Mouse (Mus musculus): Measurements from ENCODE around the gene Zfp536.
"Not testable (repeated sequence)": the region's sequence is repeated elsewhere in the genome, so short reads cannot be mapped to it uniquely, and the experiment has no call there.

The Zfp536 gene

DNA sequence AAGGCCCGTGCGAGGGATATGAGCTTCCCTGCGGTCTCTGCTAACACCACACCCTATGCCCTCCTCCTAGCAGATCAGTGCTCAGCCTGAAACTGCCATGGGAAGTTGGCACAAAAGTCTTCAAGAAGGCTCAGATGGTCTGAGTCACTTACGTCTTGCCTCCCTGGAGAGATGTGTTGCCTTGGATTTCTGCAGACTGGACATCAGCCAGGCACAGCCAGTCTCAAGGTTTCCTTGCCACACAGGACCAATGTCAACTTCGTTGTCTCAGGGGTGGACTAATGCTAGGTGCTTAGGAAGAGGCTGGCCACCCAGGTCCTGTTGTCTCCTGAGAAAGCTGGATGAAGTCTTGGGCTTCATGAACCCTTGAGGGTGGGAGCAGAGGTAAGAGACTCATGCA lies 14.6 kb downstream of the Zfp536 start:
- in situ Hi-C loops (cut with MboI, MseI): no loop called here

DNA sequence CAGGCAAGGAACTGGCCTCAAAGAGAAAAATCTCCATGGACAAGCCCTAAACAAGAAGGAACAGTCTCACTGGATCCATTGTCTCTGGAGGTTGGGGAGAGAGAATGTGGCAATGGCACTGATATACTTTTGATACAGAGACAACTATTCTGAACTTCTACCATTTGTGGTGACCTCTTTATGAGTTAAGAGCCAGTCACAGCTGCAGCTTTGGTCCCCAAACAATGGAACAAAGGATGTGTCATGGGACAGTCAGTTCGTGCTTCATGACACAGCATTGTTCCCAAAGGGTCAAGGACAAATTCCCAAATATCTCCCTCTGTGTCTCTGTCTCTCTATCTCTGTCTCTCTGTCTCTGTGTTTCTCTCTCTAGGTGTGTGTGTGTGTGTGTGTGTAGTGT lies 20.4 kb downstream of the Zfp536 start:
- in situ Hi-C loops (cut with MboI, MseI): no loop called here

DNA sequence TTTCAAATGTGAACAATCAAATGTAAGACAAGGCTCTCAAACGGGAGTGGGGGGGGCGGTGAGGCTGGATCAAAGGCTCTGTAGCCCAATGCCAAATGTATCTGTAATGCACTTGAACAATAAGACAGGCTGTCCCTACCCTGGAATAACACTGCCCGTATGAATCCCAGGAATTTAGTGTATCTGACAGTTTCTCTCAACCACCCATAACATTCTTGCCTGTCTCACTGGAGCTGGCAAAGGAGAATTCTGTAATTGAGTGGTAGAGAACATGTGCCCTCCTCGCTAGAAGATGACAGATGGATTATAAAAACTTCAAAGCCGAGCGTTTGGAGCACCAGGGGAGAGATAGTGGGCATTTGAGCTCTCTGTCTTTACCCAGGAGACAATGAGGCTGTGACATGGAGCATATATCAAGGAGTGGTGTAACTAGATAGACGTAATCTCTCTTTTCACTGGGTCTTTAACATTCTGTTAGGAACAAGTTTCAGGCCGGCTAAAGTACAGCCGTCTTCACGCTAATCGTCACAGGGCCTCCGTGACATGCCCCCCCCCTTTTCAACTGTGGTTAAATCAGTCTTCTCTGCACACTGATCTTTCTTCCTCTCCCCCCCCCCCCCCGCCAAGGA lies 27.2 kb downstream of the Zfp536 start:
- in situ Hi-C loops (cut with MboI, MseI): no loop called here

DNA sequence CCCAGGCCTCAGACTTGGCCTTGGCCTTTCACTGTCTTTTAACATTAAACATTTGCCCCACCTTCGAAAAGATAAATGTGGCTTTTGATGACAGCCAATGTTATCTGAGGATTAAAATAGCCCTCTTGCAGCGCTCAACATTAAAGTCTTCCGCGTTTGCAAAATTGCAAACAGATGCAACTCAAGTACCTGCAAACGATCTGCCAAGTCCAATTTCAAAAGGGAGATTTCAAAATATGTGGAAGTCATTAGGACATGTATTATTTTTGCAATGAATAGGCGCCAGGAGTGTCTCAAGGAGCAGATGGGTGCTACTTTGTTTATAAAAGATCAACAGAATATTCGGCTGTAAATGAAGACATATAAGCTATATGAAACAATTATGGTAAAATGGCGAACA lies 30.1 kb downstream of the Zfp536 start:
- in situ Hi-C loops (cut with MboI, MseI): no loop called here

DNA sequence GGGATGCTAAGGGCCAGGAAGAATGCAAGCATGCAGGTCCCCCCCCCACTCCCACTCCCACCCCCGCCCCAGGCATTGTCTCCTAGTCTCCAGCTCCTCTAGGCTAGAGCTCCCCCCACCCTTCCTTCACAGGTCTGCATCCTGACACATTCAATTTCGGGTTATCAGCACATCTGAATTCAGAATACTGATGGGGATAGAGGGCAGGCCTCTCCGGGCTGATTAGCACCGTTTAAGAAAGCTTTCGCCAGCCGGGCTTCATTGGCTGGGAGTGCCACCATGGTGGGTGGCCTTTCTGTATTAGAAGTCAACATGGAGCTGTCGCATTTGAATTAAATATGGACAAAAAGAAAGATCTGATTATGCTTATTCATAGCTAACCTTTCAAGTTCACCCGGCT lies 36.2 kb downstream of the Zfp536 start:
- in situ Hi-C loops (cut with MboI, MseI): no loop called here

DNA sequence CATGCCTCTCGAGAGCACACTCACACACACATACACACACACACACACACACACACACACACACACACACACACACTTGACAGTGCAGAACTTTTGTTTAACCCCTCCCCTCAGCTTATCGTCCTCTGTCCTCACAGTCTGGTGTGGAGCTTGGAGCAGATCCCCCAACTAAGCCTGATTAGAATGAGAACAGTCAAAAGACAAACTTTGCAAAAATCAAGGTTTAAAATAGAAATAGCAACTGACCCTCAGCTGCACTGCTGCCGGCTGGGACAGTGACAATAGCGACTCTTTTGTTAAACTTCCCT lies 37.1 kb downstream of the Zfp536 start:
- in situ Hi-C loops (cut with MboI, MseI): no loop called here

DNA sequence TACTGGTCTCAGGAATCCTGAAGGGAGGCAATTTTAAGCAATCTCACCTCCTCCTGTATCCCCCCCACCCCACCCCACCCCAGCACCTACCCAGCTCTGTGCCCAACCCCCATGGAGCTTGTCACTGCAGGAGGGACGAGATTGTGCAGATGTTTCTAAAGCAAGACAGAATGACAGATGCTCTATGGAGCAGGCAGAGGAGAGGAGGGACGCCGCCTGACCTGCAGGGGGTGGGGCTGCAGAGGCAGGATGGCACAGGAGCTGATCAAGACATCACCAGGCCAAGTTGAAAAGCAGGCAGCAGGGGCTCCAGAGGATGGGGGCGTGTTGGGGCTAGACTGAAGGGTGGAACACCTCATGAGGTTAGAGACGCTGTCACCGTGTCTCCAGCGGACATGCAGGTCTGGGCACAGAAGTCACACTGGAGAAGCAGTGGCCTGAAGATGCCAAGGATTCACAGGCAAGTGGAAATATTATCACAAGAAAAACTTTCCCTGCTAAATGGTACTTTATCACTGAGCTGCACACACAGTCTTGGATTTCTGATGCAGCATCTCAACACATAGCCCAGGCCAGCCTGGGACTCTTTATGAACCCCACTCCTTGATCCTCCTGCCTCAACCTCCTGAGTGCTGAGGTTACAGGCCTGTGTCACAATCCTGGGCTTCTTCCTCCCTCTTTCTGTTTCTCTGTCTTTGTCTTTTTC lies 37.6 kb downstream of the Zfp536 start:
- in situ Hi-C loops (cut with MboI, MseI): no loop called here

DNA sequence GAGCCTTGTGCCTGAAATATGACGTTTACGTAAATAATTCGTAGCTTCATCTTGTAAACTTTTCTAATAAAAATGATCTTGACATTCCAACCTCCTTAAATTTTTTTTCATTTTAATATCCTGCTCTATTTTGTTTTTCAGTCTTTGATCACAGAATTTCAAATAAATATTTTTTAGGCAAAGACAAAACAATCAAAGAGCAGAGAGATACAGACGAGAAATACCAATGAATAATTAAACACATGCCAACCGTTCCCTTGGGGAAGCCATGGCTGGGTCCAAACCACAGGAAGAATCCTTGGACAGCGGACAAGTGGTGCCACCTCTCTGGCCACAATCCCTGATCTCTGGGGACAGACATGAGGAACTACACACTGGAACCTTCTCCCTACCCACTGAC lies 38.3 kb downstream of the Zfp536 start:
- in situ Hi-C loops (cut with MboI, MseI): no loop called here

DNA sequence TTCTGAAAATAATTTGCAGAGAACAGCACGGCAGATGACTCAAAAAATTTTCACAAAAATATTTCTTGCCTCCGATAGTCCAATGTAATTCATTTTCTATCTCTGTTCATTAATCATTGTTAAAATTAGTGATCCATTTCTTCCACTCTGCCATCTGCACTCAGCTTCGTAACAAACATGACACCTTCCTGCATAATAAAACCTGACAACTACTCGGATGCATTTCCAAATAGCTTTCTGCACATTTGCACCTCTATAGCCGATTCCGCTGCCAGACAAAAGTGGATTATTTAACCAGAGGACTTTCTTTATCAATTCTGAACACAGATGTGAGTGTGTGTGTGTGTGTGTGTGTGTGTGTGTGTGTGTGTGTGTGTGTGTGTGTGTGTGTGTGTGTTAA lies 38.9 kb downstream of the Zfp536 start:
- in situ Hi-C loops (cut with MboI, MseI): no loop called here

DNA sequence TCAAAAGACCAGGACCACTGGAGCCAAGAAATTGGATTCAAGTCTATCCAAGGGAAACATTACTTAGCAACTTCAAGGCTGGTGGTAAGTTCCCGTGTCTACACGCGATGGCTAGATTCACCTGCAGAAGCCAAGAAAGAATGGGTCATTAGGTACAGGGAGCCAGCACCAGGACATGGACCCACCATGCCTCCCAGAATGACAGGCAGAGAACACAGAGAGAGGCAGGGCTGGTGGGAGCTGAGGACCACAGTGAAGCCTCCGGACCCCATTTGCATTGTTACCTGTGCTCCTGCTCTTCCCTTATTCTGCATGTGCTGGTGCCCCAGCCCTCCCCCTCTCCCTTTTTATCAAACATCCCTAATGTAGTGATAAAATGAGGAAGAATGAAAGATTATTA lies 39.4 kb downstream of the Zfp536 start:
- in situ Hi-C loops (cut with MboI, MseI): no loop called here

DNA sequence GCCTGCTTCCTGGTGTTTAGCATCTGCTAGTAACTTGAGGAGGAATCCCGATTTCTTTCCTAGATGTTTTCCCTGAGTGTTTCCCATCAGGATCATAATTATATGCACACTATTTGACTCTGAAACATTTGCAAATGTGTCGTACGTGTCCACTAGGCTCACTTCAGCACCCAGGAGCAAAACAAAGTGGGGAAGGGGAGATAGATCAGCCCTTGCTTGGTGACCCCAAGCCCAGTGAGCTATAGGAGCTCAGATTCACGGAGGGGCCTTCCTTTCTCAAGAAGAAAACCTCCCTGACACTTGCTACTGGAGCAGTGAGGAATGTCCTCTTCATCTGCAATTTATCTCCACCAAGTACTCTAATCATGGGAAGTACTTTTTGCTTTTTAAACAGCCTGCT lies 40.7 kb downstream of the Zfp536 start:
- in situ Hi-C loops (cut with MboI, MseI): no loop called here

DNA sequence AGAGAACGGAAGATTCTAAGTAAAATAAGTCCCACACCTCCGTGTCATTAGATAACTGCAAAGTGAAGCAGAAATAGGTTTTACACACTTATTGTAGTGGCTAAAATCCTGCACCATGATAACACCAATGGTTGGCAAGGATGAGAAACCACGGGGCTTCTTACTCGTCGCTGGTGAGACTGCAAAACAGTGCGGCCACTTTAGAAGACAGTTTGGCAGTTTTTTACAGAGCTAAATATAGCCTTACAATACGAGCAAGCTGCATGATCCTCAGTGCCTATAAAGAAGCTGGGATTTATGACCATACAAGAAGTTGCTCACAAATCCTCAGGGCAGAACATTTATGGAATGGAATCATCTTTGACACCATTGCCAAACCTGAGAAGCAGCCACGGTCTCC lies 45.7 kb downstream of the Zfp536 start:
- in situ Hi-C loops (cut with MboI, MseI): no loop called here

DNA sequence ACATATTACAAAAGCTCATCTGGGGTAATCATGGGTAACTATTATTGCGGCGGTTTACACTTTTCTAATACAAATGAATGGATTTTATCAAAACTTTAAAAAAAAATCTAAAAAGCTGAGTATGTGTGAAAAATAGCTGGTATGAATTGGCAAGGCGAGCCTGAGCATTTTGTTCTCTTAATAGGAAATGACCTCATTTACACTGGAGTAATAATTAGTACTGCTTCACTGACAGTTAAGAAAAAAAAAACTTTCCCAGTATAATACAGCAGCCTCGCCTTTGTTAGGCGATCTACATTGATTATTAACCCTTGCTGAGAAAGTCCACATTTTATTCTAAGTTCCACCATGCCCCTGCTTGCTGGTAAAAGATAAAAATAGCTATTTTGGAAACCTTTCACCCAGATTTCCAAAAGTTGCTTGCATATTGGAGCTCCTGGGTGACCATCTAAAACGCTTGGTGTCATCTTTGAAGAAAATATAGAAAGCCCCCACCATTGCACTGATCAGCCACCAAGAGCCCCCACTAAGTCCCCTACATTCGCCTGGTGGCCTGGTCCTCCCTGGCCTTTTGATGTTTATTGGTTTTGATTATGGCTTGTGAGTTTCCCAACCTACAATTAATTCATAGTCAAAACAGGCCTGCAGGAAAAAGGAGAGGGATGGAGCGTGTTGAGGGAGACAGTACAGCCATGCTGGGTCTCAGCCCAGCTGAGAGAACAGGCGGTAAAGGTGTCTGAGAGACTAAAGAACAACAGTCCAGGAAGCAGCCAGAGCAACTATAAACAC lies 49.2 kb downstream of the Zfp536 start:
- in situ Hi-C loops (cut with MboI, MseI): no loop called here

DNA sequence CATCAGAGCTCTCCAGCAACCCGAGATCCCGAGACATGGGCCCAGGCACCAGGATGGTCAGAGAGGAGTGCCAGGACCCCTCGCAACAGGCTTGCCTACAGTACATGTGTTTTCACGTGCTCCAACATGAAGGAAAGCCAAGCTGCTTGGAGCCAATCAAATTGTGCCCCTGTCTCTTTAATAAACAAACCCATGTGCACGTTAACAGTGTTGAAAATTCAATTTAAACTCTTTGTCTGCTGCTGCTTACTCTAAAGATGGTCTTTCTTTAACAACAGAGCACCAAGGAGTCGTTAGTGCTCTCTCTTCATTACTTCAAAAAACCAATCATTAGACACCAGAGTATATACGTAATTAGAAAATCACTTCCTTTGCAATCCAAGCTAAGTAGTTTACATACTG lies 50.2 kb downstream of the Zfp536 start:
- in situ Hi-C loops (cut with MboI, MseI): no loop called here

DNA sequence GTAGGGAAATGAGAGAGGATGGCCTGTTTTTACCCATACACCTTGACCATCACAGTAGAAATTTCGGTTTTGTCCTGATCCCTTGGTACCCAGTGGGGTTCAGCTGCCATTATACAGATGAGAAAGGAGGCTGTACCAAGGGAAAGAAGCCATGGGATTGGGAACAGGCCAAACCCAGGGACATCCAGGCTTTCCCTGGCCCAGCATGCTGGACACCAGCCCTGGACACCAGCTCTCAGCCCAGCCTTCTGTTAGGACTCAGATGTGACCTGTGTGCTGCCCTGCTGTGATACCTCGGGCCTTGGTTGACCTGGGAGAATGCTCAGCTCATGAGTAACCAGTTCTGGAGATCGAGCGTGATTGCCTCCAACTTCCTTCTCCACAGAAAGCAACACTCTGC lies 51.8 kb downstream of the Zfp536 start:
- in situ Hi-C loops (cut with MboI, MseI): no loop called here

DNA sequence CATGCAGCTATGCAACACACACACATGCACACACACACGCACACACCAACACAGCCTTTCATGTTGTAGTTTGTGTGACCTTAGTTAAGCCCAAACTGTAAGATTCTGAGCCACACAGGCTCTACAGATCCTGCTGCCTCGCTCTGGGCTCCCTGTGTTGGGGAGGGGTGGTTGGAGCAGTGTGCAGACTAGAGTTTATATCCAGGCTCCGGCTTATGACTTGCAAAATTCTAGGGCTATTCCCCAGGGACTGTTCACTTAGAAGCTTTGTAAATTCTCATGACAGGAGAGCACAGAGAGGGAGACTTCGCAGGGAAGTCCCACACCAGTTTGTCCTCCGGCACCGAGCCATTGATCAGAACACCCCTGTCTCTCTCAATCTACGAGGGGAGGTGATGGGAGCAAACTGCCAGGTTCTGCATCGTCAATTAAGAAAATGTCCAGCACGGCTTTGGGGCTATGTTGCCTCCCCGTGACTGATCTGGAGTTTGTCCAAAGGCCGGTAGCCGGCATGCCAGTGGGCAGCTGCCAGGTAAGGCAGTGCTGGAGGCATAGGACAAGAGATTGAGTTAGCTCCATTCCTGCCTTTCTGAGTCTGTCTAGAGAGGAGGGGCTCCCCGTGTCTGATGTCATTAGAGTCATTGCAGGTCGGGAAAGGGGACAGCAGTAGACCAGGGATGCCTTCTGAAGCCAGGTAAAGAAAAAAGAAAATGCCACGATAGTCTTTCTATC lies 54.6 kb downstream of the Zfp536 start:
- in situ Hi-C loops (cut with MboI, MseI): no loop called here

DNA sequence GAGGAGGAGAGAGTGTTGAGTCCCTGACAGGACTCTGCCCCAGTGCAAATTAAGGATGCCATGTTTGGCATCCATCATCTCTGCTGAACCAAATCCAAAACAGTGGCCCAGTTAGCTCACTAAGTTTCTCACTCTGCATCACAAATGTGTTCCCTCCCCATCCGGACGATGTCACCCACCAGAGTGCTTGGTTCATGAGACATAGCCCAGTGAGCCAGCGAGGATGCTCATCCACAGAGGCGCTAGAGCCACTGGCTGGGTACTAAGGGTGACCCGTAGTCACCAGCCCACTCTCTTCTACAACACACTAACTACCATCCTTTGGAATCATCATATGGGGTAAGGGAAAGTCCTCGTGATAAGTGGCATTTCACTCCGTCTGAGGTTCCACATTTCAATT lies 56.4 kb downstream of the Zfp536 start:
- in situ Hi-C loops (cut with MboI, MseI): no loop called here

DNA sequence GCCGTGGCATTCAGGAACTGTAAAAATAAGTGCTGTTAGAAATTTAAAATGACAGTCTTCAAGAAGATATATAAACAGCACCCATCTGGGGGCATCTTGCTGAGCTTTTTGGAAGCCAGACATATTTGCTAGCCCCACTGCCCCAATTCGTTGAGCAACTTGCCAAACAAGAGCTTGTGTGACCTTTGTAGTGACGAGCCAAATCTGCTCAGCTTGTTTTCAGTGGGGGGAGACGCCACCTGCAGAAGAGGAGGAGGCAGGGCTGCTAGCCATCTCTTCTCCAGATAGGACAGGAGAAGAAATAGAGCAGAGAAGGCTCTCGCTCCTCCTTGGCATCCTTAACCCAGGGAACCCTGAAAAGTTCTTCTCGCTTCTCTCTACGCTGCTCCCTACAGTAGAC lies 56.8 kb downstream of the Zfp536 start:
- in situ Hi-C loops (cut with MboI, MseI): no loop called here

DNA sequence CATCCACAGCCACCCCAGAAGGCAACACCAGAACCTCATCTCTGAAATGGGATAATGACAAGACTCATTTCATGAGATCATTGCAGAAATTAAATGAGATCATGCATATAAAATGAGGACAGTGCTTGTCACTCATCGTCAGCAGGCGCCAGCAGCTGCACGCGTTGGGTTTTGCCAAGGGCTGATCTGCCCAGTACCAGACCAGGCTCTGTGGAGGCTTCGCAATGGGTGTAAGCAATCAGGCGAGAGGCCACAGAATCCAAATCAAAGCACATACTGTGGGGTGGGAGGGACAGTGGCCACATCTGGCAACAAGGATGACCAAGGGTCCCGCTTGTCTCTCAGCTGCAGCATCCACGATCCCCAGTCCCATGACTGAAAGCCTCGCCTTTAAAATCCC lies 69.0 kb downstream of the Zfp536 start:
- in situ Hi-C loops (cut with MboI, MseI): no loop called here

DNA sequence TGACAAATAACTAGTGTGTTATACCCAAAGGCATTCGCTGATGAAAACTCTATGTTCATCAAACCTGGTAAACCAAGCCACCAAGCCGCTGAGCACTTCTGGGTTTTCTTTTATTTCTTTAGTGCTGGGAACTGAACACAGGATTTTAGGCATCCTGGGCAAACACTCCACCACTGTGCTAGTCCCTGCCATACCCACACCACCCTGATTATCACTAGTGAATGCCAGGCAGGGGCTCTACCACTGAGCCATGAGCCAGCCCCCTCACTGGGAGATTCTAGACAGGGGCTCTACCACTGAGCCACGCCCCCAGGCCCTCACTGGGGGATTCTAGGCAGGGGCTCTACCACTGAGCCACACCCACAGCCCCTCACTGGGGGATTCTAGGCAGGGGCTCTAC lies 76.1 kb downstream of the Zfp536 start:
- in situ Hi-C loops (cut with MboI, MseI): not testable (repeated sequence)

DNA sequence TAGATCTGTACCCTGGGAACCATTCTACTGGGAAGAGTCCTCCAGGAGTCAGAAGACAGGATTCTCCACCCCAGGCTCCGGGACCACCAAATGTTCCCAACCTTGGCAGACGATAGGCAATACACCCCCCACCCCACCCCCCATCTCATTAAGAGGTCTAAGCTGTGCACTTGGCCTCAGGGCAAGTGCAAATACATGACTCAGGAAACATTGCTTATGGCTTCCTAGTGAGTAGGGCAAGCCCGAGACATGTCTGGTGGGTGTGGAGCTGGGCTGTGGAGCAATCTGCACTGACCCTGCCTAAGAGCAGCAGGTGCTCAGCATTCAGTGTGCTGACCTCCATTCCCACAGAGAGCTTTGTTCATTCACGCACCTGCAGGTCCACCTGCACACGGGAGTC lies 78.4 kb downstream of the Zfp536 start:
- in situ Hi-C loops (cut with MboI, MseI): no loop called here

DNA sequence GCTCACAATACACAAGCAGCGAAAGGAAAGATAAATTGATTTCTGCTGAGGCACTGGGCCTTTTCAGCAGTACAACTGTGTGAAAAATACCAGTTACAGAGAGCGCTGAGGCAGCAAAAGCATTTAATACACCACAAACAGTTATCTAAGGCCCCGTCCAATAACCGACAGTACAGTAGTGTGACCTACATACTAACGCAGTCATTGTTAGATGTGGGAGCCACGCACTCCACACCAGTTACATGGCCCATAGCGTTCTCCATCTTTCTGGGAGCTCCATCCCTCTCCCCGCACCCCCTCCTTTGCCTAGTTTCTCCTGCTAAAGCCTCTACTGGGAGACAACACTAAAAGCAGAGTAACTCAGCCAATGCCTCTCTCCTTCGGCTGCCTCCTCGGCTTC lies 82.8 kb downstream of the Zfp536 start:
- in situ Hi-C loops (cut with MboI, MseI): no loop called here

All from T-helper 2 cell (primary cell).